Mouse (Mus musculus) hematopoietic stem cell, adult 5-6 weeks (primary cell): Measurements from ENCODE around the gene Rras. TPM values are rescaled to one million over a fixed set of nuclear protein-coding genes. Genes with fewer than 3 reads are reported as not detected.
A peak's percentile ranks its signal among the peaks of the same experiment; 100 is the strongest.

ENCODE experiments used
- ATAC-seq, 2 experiments: fragments of 125-278 bp in 1 of 2; replicated peaks in 1 of 2; 2 replicates each; pipeline ENCODE4 v1.8.0; 2016 to 2017; ENCODE audit warnings: inconsistent platforms in 2 of 2, mild to moderate bottlenecking in 2 of 2, moderate number of reproducible peaks in 2 of 2, low read depth in 1 of 2, moderate TSS enrichment in 1 of 2; ENCODE audit not compliant: low FRiP score in 2 of 2, poor library complexity in 2 of 2, severe bottlenecking in 2 of 2, insufficient read depth in 1 of 2, low TSS enrichment in 1 of 2
- total RNA-seq: library from RNA; stranded (forward); fragments of 172-1452, 232-1000 nt; gene quantifications from 2 replicates; pipeline ENCODE4 v1.2.3, GENCODE M21; 2017

Rras gene
- total RNA-seq, 1 experiment from 2014 or later, result 1.9 TPM

GRCm38 (mm10) chr7:45040851-45041250 lies 23.1 kb downstream of the Rras start:
- ATAC-seq, result no peak

GRCm38 (mm10) chr7:45043307-45043706 lies 25.5 kb downstream of the Rras start:
- no peak for ATAC-seq

GRCm38 (mm10) chr7:45045741-45046140 lies 28.0 kb downstream of the Rras start:
- ATAC-seq, result no peak

DNA sequence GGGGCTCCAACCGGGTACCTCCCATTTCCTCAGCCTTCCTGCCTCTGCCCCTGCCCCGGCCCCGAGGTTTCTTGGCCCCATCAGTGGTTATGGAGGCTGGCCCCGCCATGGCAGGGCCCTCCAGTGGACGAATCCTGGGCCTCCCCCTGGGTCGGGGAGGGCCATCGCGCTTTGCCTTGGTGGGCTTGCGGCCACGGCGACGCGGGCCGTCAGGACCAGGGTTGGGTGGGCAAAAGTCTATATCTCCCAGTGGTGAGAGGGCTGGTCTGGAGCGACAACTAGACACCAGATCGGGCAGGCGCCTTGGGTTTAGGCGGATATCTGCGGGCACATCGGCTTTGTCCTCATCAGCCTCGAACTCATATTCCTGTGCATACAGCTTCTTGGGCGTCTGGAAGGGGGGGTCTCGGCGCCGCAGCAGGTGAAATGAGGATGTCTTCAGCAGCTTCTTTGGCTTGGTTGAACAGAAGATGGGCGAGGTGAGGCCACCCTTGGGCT lies 29.1 kb downstream of the Rras start:
- no peak for ATAC-seq

DNA sequence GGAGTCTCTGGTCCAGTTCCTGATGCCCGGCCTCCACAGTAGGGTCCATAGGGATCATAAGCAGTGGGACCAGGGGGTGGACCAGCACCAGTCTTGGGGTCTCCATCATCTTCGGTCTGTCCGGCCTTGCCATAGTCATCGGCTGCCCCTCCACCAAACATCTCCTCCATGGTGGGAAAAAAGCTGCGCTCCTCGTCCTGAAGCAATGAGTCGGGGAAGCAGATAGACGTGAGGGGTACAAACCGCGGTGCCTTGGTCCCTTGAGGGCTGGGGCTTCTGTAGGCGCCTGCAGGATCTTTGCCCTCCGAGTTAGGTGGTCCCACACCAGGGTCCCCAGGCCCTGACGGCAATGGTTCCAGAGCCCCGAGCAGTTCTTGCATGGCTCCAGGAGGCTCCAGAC lies 29.7 kb downstream of the Rras start:
- ATAC-seq, result no peak

- ATAC-seq, result no peak
These were observed 30.5 kb downstream of the Rras start for GRCm38 (mm10) chr7:45048001-45048890.

DNA sequence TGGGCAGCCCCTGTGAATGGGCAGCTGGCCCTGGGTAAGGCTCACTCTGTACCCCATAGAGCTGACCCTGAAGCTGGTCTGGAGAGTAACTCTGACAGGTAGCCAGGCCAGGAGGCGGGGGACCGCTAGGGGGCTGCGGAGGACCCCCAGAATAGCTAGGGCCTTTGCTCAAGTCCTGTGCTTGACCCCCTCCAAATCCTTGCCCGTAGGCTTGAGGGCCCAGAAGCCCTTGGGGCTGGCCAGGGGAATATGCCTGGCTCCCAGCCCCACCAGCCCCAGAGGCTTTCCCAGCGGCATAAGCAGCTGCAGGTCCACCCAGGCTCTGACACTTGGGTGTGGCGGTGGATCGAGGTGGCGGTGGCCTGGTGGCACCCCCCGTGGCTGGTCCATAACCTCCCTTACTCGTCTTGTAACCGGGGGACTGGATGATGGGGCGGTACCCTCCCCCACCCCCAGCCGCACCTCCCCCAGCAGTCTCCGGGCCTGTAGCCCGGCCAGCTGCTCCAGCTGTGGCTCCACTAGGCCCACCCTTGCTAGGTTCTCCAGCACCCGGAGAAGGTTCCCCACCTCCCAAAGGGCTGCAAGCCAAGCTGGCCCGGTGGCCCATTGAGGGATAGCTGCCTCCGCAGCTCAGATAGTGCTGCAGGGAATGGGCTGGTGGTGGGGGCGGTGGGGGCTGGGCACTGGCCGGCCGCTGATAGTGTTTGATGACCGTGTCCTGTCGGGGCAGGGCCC lies 31.3 kb downstream of the Rras start:
- ATAC-seq, result no peak

- ATAC-seq, result 0 out of 4 replicates have a peak, but pooled peaks of 1 of the 2 experiments have one; percentile 3
These were observed 33.3 kb downstream of the Rras start for GRCm38 (mm10) chr7:45050945-45051600.

GRCm38 (mm10) chr7:45051601-45051974 lies 33.8 kb downstream of the Rras start:
- no peak for ATAC-seq

- no peak for ATAC-seq
These were observed 34.6 kb downstream of the Rras start for GRCm38 (mm10) chr7:45052181-45052861.

GRCm38 (mm10) chr7:45052862-45053116 lies 35.0 kb downstream of the Rras start, which contains the start of gene Prr12:
Gene Prr12, minus strand, starts transcription at chr7:45052881.
- ATAC-seq, result no peak

DNA sequence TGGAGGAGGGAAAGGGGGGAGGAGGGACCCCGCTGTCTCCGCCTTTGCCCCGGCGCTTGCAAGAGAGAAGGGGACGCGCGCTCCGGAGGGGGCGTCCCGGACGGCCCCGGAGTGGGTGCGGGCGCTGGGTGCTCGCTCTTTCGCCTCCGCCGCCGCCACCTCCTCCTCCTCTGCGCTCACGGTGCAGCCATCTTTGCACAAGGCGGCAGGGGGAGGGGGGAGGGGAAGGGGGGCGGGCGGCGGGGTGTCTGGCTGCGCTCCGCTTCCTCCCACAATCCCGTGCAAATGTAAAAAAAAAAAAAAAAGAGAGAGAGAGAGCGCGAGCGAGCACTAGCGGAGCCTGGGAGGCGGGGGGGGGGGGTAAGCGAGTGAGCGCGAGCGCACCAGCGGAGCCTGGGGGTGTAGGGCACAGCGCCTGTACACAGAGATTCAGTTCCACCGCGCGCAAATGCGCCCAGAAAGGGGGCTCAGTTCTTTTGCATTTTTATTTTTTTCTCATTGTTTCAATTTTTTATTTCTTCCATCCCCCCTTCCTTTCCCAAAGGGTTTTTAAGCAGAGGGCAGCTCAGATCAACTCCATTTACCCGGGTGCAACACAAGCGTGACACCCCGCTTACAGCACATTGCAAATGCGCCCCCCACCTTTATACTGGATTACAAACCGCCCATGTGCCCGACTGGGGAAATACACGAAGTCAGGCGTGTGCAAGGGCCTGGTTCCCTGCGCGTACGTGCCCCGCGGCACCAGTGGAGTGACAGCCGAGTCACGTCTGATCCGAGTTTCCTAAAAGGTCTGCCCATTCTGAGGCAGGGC lies 35.6 kb downstream of the Rras start:
- ATAC-seq, result peak; percentile 30 to 43

DNA sequence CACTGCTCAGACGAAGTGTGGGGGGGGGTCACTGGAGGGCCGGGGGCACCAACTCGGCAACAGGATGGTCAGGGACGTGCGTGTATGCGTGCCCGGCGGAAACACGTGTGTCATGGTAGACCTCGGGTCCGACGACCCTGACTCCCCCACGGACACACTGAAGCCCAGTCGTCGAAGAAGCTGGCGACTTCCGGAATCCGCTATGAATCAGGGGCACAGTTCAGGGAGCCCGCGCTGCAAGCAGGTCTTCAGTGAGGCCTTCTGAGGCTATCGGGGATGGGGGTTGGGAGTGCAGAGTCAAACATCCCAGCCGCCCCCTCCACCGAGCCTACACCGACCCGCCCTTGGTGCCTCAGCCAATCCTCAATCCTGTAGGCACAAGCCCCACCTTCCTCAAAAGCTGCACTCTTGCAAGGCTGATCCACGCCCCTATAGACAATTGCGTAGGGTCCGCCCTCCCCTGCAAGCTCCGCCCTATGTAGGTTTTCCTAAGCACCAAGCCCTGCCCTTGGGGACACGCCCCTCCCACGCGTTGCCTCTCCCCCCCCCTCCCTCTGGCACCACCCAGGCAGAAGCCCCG lies 36.3 kb downstream of the Rras start:
- peak; percentile 93 to 94 for ATAC-seq

- no peak for ATAC-seq
These were observed 38.7 kb downstream of the Rras start for GRCm38 (mm10) chr7:45056329-45056971.

DNA sequence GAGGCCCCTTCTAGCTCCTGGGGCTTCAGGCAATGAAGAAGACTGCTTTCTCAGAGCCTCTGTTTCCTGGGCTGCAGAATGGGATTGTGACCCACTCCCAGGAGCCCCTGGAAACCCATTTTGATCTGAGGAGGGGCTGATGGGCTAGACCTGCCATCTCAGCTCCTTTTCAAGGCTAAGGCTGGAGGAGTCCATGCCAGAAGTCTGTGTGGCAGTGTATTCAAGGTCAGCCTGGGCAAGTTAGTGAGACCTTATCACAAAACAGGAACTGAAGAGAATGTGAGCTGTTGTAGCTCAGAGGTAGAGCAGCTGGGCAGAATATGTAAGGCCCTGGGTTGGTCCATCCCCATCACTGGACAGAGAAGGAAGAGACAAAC lies 39.2 kb downstream of the Rras start:
- no peak for ATAC-seq
